ENCODE assay signal across 9 mouse cellular contexts in the genomic region with DNA sequence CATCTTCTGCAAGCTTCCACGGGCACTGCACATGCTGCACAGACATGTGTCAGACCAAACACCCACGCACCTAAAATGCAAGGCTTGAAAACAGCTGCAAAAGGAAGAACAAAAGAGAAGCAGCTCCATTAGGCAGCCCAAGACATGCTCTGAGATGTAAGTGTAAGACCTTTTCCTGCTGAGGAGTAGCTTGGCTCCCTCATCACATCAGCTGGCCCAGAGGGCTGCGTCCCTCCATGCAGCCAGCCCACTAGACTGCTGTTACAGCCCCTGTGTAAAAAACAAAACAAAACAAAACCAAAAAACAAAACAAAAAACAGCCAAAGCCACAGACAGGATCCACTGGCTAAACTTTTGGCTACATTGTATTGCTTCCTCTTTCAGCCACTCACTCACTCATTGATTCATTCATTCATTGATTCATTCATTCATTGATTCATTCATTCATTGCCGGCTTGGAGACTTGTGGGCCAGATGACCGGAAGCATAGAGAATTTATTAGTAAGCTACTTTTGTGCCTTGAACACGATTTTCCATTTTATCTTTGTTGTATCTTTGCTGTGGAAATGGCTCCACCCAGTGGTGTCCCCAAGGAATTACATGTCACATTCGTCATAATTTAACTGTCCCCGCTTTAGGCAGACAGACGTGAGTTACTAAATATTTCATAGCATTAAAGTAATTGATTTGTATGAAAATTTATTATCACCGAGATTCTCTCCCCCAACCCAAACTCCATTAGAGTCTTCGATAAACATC.
DNase-seq lines count a peak whose midpoint lies in the region; ATAC-seq and TF ChIP-seq lines count a peak whose summit lies in the region.
"Had no signal": no experiment of that assay in that cellular context is flagged by ENCODE, and none has a peak within 500 bp of the region (broad histone marks: within the 10 kb centered on the region; RNA-seq: fewer than 3 reads in every experiment).

No protein-coding gene starts in this region.

- H3K36me3 ChIP-seq in embryonic facial prominence, embryonic 12.5 days: no peaks in the 10 kb centered on the region
- H3K36me3 ChIP-seq in liver, postnatal 0 days (replicated peaks; ENCODE audit: insufficient read depth, low read length): no peaks in the 10 kb centered on the region
- H3K36me3 ChIP-seq in splenic B cell, adult 2 months (ENCODE audit: control insufficient read depth, insufficient read depth, low read length, poor library complexity, severe bottlenecking): no peaks in the 10 kb centered on the region
- H3K36me3 ChIP-seq: stomach, embryonic 15.5 days had no signal

- no peak overlapping the region for H3K9ac ChIP-seq in embryonic facial prominence, embryonic 12.5 days
- H3K9ac ChIP-seq in liver, postnatal 0 days (replicated peaks): no peak overlapping the region
- H3K9ac ChIP-seq: stomach, embryonic 15.5 days had no signal

- peak; percentile 66 for DNase-seq in gastrocnemius, adult 18-20 months (ENCODE audit: low spot score)
- no peak for DNase-seq in gastrocnemius, postnatal 25 days
- DNase-seq in 3134 (ENCODE audit: extremely low read depth, insufficient read length, low spot score): peak; percentile 23
- DNase-seq in adrenal gland, adult 2 months: peak; percentile 70
- peak; percentile 60 for DNase-seq in kidney, adult 9 months
- DNase-seq in liver, postnatal 0 days: peak; percentile 63
- peak; percentile 9 for DNase-seq in splenic B cell, adult 2 months (ENCODE audit: low read depth, low spot score)

- ATAC-seq in embryonic facial prominence, embryonic 12.5 days (ENCODE audit: insufficient number of reproducible peaks, insufficient read depth, low FRiP score, low TSS enrichment): no peak
- ATAC-seq in liver, postnatal 0 days: no peak

- peak; percentile 83 for TF ChIP-seq CTCF in liver, postnatal 0 days (IDR thresholded peaks at IDR 0.05; ENCODE audit: low read depth)

- no peak overlapping the region for H3K4me3 ChIP-seq in embryonic facial prominence, embryonic 12.5 days
- H3K4me3 ChIP-seq in liver, postnatal 0 days (ENCODE audit: low read depth, low read length): no peak overlapping the region
- H3K4me3 ChIP-seq: stomach, embryonic 15.5 days had no signal

- H3K27me3 ChIP-seq in embryonic facial prominence, embryonic 12.5 days: no peaks in the 10 kb centered on the region
- no peaks in the 10 kb centered on the region for H3K27me3 ChIP-seq in liver, postnatal 0 days (ENCODE audit: insufficient read depth, low read length)
- no peaks in the 10 kb centered on the region for H3K27me3 ChIP-seq in splenic B cell, adult 2 months (ENCODE audit: control insufficient read depth, insufficient read depth, low read length, poor library complexity, severe bottlenecking)
- H3K27me3 ChIP-seq: stomach, embryonic 15.5 days had no signal

- no peak for TF ChIP-seq EP300 in liver, postnatal 0 days (IDR thresholded peaks at IDR 0.05; ENCODE audit: low read depth)

- WGBS in embryonic facial prominence, embryonic 12.5 days: 15% methylated on average over 11 of the region's 11 CpGs
- WGBS in liver, postnatal 0 days (ENCODE audit: insufficient replicate concordance): 23% methylated on average over 11 of the region's 11 CpGs

- 0 out of 2 replicates have a peak, but pooled peaks cover 4% of the 10 kb centered on the region for H3K4me1 ChIP-seq in embryonic facial prominence, embryonic 12.5 days
- no peaks in the 10 kb centered on the region for H3K4me1 ChIP-seq in liver, postnatal 0 days (ENCODE audit: insufficient read depth)
- H3K4me1 ChIP-seq: stomach, embryonic 15.5 days had no signal

- no peaks in the 10 kb centered on the region for H3K9me3 ChIP-seq in embryonic facial prominence, embryonic 12.5 days
- no peaks in the 10 kb centered on the region for H3K9me3 ChIP-seq in liver, postnatal 0 days (ENCODE audit: low read length)
- H3K9me3 ChIP-seq: stomach, embryonic 15.5 days had no signal

- H3K27ac ChIP-seq in embryonic facial prominence, embryonic 12.5 days: peak overlapping the region; percentile 60
- no peak overlapping the region for H3K27ac ChIP-seq in liver, postnatal 0 days (ENCODE audit: low read depth)
- H3K27ac ChIP-seq: stomach, embryonic 15.5 days had no signal

- H3K4me2 ChIP-seq in embryonic facial prominence, embryonic 12.5 days (replicated peaks): no peak overlapping the region
- no peak overlapping the region for H3K4me2 ChIP-seq in liver, postnatal 0 days (ENCODE audit: low read depth, low read length)
- H3K4me2 ChIP-seq: stomach, embryonic 15.5 days had no signal
